Mouse (Mus musculus): ENCODE results near the gene Dyrk1a.

DNA sequence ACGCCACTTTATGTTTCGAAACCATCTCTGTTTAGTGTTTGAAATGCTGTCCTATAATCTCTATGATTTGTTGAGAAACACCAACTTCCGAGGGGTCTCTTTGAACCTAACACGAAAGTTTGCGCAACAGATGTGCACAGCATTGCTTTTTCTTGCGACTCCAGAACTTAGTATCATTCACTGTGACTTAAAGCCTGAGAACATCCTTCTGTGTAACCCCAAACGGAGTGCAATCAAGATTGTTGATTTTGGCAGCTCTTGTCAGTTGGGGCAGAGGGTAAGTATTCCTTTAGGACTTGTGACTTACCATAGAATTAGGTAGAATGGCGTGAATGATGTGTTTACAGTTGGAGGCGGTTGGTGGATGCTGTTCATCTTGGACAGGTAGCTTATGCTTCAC lies 101.5 kb downstream of the Dyrk1a start:
- TF ChIP-seq CTCF (IDR thresholded peaks at IDR 0.05) (no peak), EP300 (IDR thresholded peaks at IDR 0.05) (no peak)

Data from lung, postnatal 0 days (tissue).